Mouse (Mus musculus): ENCODE results near the gene Gabrb3. TPM values are rescaled to one million over a fixed set of nuclear protein-coding genes. Genes with fewer than 3 reads are reported as not detected.
"Not testable (repeated sequence)": the region's sequence is repeated elsewhere in the genome, so short reads cannot be mapped to it uniquely, and the experiment has no call there.

Gene Gabrb3
- polyA plus RNA-seq, 1 experiment, result not detected

DNA sequence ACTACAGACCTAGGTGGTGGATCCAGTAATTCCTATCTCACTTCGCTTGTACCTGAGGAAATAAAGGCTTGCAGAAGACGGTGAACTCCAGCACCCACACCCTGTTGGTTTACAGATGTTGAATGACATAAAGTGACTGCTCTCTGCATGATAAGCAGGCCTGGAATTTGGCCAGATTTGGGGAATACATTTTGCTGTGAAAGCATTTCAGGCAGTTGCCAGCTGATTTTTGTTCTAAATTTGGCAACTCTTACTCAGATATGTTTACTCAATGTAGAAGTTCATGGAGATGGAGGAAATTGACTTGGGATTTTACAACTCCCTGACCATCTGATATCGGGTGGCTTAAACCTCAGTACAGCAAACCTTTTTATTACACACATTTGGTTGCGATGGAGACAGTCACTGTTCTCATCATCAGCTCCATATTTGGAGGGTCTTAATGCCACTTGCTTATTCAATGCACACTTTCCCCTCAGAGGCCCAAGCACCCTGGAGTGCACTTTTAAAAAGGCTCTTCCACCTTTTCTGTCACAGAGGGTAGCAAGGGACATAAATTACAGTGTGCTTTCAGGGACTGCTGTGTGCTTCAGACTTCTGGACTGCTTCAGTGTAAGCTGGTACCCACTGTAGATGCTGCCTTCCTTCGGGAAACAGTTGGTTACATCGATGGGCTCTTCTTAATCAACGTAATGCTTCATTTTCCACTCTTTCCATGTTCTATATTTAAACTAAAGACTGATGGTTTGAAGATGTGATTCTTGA is 287.7 kb downstream of the Gabrb3 start:
- TF ChIP-seq TAL1 (IDR thresholded peaks at IDR 0.05; ENCODE audit: low read length), result no peak
- no peak for TF ChIP-seq GATA1 (IDR thresholded peaks at IDR 0.05; ENCODE audit: low read length)
- no peaks in the 10 kb centered on the region for H3K27me3 ChIP-seq (ENCODE audit: control insufficient read depth)
- H3K4me3 ChIP-seq (replicated peaks), result no peak overlapping the region
- no peaks in the 10 kb centered on the region for H3K4me1 ChIP-seq (ENCODE audit: control insufficient read depth)
- no peaks in the 10 kb centered on the region for H3K36me3 ChIP-seq (ENCODE audit: control insufficient read depth)
- no peaks in the 10 kb centered on the region for H3K9me3 ChIP-seq (ENCODE audit: control insufficient read depth, low read length)

DNA sequence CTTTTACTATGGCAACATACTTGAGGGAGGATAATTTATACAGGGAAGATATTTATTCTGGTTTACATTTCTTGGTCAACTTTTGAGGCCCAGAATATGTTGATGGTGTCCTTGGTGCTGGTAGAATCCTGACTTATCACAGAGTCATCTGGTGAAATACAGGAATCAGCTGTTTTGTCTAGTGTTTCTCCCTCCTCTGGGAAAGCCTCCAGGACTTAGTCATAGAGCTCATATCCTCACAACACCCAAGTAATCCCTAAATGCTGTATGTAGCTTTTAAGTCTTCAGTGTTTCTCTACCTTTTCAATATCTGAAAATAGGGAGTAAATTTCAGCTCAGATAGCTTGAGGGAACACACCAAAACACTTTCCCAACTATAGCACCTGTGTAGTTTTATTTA is 292.2 kb downstream of the Gabrb3 start:
- no peak for TF ChIP-seq TAL1 (IDR thresholded peaks at IDR 0.05; ENCODE audit: low read length)
- no peak for TF ChIP-seq GATA1 (IDR thresholded peaks at IDR 0.05; ENCODE audit: low read length)
- H3K27me3 ChIP-seq (ENCODE audit: control insufficient read depth), result no peaks in the 10 kb centered on the region
- H3K4me3 ChIP-seq (replicated peaks), result no peak overlapping the region
- 0 out of 2 replicates have a peak, but pooled peaks cover 2% of the 10 kb centered on the region for H3K9me3 ChIP-seq (ENCODE audit: control insufficient read depth, low read length)
- H3K4me1 ChIP-seq (ENCODE audit: control insufficient read depth), result no peaks in the 10 kb centered on the region
- H3K36me3 ChIP-seq (ENCODE audit: control insufficient read depth), result no peaks in the 10 kb centered on the region

DNA sequence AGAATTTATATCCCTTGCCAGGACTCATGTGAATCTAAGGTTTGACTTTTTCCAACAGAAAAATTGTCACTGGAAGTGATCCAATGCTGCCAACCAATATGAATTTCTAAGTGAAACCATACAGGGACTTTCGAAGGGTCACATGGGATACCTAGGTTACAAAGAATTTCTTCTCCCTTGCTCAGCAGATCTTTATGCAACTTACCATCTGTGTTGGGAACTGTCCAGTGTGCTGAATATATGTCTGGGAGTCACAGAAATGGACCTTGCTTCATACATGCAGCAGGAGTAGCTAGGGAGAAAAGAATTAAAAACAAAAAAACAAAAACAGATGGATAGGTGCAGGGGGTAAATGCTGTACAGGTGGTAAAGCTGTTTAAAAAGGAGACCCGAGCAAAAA is 327.3 kb downstream of the Gabrb3 start:
- H3K9me3 ChIP-seq (ENCODE audit: control insufficient read depth, low read length), result no peaks in the 10 kb centered on the region
- no peak overlapping the region for H3K4me3 ChIP-seq (replicated peaks)
- no peaks in the 10 kb centered on the region for H3K4me1 ChIP-seq (ENCODE audit: control insufficient read depth)
- no peak for TF ChIP-seq GATA1 (IDR thresholded peaks at IDR 0.05; ENCODE audit: low read length)
- TF ChIP-seq TAL1 (IDR thresholded peaks at IDR 0.05; ENCODE audit: low read length), result no peak
- no peaks in the 10 kb centered on the region for H3K27me3 ChIP-seq (ENCODE audit: control insufficient read depth)
- H3K36me3 ChIP-seq (ENCODE audit: control insufficient read depth), result no peaks in the 10 kb centered on the region

DNA sequence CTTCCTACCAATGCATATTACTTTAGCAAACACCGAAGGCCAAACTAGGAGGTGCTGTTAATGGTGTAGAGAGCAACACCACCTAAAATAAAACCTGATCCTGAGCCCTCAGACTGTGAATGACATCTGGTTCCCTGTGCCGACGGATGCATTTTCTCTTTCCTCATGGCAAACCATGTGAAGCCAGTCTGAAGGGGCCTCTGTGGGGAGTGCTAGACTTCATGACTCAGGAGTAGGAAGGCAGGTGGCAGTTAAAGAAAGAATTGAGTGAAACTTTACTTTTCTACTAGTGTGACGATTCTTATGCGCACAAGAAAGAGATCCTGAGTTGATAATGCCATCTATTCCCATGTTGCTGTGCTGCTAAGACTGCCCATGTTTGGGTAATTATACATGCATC is 341.0 kb downstream of the Gabrb3 start:
- Histone ChIP-seq H3K36me3 (ENCODE audit: control insufficient read depth) (no peaks in the 10 kb centered on the region), H3K27me3 (ENCODE audit: control insufficient read depth) (no peaks in the 10 kb centered on the region), H3K4me3 (replicated peaks) (no peak overlapping the region), H3K9me3 (ENCODE audit: control insufficient read depth, low read length) (peaks cover 7% of the 10 kb centered on the region), H3K4me1 (ENCODE audit: control insufficient read depth) (no peaks in the 10 kb centered on the region)
- no peak for TF ChIP-seq GATA1 (IDR thresholded peaks at IDR 0.05; ENCODE audit: low read length)
- TF ChIP-seq TAL1 (IDR thresholded peaks at IDR 0.05; ENCODE audit: low read length), result no peak

DNA sequence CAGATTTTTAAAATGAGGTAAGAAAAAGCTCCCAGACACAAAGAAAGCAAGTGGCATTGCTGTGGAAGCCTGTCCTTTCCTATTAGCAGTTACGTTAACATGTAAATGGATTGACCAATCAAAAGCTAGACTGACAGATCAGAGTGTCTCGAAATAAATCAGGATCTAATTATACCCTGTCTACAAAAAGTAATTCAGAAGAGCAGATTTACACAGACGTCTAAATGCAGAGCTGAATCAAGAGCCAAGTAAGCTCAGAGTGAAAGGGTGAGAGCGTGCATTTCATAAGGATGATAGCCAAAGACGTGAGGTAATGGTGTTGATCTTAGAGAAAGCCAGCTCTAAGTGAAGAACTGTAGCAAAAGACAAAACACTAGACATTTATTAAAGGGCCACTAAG is 359.3 kb downstream of the Gabrb3 start:
- TF ChIP-seq TAL1 (IDR thresholded peaks at IDR 0.05; ENCODE audit: low read length), result no peak
- no peak for TF ChIP-seq GATA1 (IDR thresholded peaks at IDR 0.05; ENCODE audit: low read length)
- Histone ChIP-seq H3K4me3 (replicated peaks) (no peak overlapping the region), H3K27me3 (ENCODE audit: control insufficient read depth) (no peaks in the 10 kb centered on the region), H3K4me1 (ENCODE audit: control insufficient read depth) (no peaks in the 10 kb centered on the region), H3K9me3 (ENCODE audit: control insufficient read depth, low read length) (no peaks in the 10 kb centered on the region), H3K36me3 (ENCODE audit: control insufficient read depth) (no peaks in the 10 kb centered on the region)

DNA sequence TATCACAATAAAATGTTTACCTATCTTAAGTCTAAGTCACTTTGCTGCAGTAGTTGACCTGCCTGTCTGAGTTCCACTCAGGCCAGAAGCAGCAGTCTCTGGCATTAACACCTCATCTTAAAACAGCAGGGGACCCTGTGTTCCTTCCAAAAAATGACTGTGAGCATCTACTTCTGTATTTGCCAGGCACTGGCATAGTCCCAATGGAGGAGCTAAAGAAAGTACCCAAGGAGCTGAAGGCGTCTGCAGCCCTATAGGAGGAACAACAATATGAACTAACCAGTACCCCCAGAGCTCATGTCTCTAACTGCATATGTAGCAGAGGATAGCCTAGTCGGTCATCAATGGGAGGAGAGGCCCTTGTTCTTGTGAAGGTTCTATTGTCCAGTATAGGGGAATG is 366.6 kb downstream of the Gabrb3 start:
- not testable (repeated sequence) for H3K36me3 ChIP-seq (ENCODE audit: control insufficient read depth); H3K4me3 ChIP-seq (replicated peaks); H3K27me3 ChIP-seq (ENCODE audit: control insufficient read depth); H3K9me3 ChIP-seq (ENCODE audit: control insufficient read depth, low read length); H3K4me1 ChIP-seq (ENCODE audit: control insufficient read depth)

DNA sequence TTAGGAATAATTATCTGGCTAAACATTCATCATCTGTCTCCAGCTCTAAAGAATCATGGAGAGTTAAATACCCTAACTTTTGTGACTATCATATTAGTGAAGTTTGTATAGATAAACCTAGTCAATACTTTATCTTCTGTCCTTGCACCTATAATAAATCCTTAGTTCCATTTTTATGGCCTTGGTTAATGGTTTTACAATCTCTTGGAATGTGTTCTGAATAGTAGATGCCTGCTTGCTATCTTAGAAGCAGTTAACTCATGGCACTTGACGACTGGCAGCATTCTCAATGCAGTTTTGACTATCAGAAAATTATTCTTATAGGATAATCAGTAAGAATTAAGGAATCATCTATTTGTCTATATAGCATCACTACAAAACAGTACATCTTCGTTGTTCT is 368.0 kb downstream of the Gabrb3 start:
- no peak overlapping the region for H3K4me3 ChIP-seq (replicated peaks)
- no peaks in the 10 kb centered on the region for H3K27me3 ChIP-seq (ENCODE audit: control insufficient read depth)
- H3K4me1 ChIP-seq (ENCODE audit: control insufficient read depth), result no peaks in the 10 kb centered on the region
- no peak for TF ChIP-seq GATA1 (IDR thresholded peaks at IDR 0.05; ENCODE audit: low read length)
- no peak for TF ChIP-seq TAL1 (IDR thresholded peaks at IDR 0.05; ENCODE audit: low read length)
- peaks cover 3% of the 10 kb centered on the region; the same call in 1 of the 2 replicates for H3K9me3 ChIP-seq (ENCODE audit: control insufficient read depth, low read length)
- no peaks in the 10 kb centered on the region for H3K36me3 ChIP-seq (ENCODE audit: control insufficient read depth)

DNA sequence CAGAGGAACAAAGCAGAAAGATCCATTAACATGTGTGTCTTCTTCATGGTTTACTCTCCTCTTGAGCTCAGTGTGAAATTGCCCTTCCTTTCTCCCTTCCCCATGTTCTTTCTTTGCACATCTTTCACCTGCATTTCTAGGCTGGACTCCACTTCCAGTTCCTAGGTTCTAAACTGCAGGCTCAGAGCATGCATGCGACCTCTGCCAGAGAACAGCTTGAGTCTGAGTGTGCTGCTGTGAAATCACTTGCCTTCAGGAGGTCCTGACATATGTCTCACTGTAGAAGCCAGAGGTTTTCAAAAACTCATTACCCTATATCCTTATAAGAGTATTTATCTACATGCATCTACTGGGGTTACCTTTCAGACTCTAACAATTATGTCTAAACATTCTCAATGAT is 383.8 kb downstream of the Gabrb3 start:
- Histone ChIP-seq H3K4me1 (ENCODE audit: control insufficient read depth) (no peaks in the 10 kb centered on the region), H3K4me3 (replicated peaks) (no peak overlapping the region), H3K9me3 (ENCODE audit: control insufficient read depth, low read length) (no peaks in the 10 kb centered on the region), H3K36me3 (ENCODE audit: control insufficient read depth) (no peaks in the 10 kb centered on the region), H3K27me3 (ENCODE audit: control insufficient read depth) (no peaks in the 10 kb centered on the region)
- TF ChIP-seq GATA1 (IDR thresholded peaks at IDR 0.05; ENCODE audit: low read length) (no peak), TAL1 (IDR thresholded peaks at IDR 0.05; ENCODE audit: low read length) (no peak)

DNA sequence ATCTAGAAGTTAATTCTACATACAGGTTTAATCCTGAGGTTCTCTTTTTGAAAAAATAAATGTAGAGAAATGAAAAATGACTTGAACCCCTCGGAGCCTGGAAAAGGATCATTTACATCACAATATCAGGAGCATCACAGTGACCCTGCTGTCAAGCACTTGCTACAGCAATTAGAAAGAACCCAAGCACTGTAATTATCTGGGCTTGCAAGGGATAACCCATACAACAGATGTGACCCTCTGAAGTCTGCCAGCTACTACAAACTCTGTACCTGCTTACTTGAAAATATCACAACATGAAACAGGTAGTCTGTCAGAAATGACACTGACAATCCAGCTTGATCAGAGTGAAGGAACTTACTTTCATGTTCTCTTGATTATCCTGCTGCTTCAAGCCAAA is 394.2 kb downstream of the Gabrb3 start:
- Histone ChIP-seq H3K4me1 (ENCODE audit: control insufficient read depth) (no peaks in the 10 kb centered on the region), H3K27me3 (ENCODE audit: control insufficient read depth) (no peaks in the 10 kb centered on the region), H3K9me3 (ENCODE audit: control insufficient read depth, low read length) (peaks cover 5% of the 10 kb centered on the region; the same call in 1 of the 2 replicates), H3K4me3 (replicated peaks) (no peak overlapping the region), H3K36me3 (ENCODE audit: control insufficient read depth) (no peaks in the 10 kb centered on the region)
- no peak for TF ChIP-seq GATA1 (IDR thresholded peaks at IDR 0.05; ENCODE audit: low read length)
- TF ChIP-seq TAL1 (IDR thresholded peaks at IDR 0.05; ENCODE audit: low read length), result no peak

DNA sequence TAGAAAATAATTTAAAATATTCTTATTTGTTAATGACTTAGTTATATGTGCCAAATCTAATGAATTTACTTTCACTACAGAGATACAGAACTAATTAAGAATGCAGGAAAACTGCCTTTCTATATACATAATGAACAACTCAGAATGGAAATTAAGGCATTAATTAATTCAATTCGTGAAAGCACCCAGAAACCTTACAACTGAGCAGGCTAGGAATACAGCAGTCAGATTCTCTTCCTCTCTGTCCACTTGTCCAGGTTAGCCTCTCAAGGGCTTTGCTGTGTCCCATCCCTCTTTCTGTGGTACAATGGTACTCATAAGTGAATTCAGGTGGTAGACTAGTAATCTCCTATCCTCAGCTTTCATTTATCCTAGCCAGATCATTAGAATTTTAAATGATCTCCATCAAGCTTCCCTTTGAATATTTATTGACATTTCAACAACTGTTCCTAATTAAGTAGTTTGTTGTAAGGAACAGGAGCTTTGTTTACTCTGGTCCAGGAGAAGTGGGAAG is 422.9 kb downstream of the Gabrb3 start:
- TF ChIP-seq GATA1 (IDR thresholded peaks at IDR 0.05; ENCODE audit: low read length), result no peak
- no peak for TF ChIP-seq TAL1 (IDR thresholded peaks at IDR 0.05; ENCODE audit: low read length)
- Histone ChIP-seq H3K4me3 (replicated peaks) (no peak overlapping the region), H3K27me3 (ENCODE audit: control insufficient read depth) (no peaks in the 10 kb centered on the region), H3K9me3 (ENCODE audit: control insufficient read depth, low read length) (no peaks in the 10 kb centered on the region), H3K36me3 (ENCODE audit: control insufficient read depth) (no peaks in the 10 kb centered on the region), H3K4me1 (ENCODE audit: control insufficient read depth) (no peaks in the 10 kb centered on the region)
